Mouse (Mus musculus) hindbrain, embryonic 13.5 days (tissue): ENCODE data around the gene Usf2. TPM values are rescaled to one million over a fixed set of nuclear protein-coding genes. Genes with fewer than 3 reads are reported as not detected.

Experiments used
- ATAC-seq: fragments of 200-750 bp; cut with Nextera tagmentation; 2 replicates; pipeline ENCODE4 v1.8.0; 2017; ENCODE audit warnings: moderate TSS enrichment; ENCODE audit not compliant: low FRiP score
- H3K27ac ChIP-seq: fragments of 300-500 bp; sonication (generic); 2 replicates; pipeline ENCODE4 v1.5.1; 2015; ENCODE audit warnings: inconsistent platforms, mild to moderate bottlenecking, moderate library complexity
- H3K27me3 ChIP-seq: fragments of 300-500 bp; sonication (generic); 2 replicates; pipeline ENCODE4 v1.6.1; 2015; ENCODE audit warnings: mild to moderate bottlenecking, inconsistent platforms
- H3K36me3 ChIP-seq: fragments of 300-500 bp; sonication (generic); 2 replicates; pipeline ENCODE4 v1.6.1; 2015; ENCODE audit warnings: mild to moderate bottlenecking, inconsistent platforms
- H3K4me1 ChIP-seq: fragments of 300-500 bp; sonication (generic); replicated peaks from 2 replicates; pipeline ENCODE4 v1.6.1; 2015; ENCODE audit warnings: inconsistent platforms
- H3K4me2 ChIP-seq: fragments of 300-500 bp; sonication (generic); 2 replicates; pipeline ENCODE4 v1.6.1; 2015; ENCODE audit warnings: inconsistent platforms, mild to moderate bottlenecking, moderate library complexity
- H3K4me3 ChIP-seq: fragments of 300-500 bp; sonication (generic); 2 replicates; pipeline ENCODE4 v1.5.1; 2015; ENCODE audit warnings: mild to moderate bottlenecking, inconsistent platforms
- H3K9ac ChIP-seq: fragments of 300-500 bp; sonication (generic); 2 replicates; pipeline ENCODE4 v1.6.1; 2015; ENCODE audit warnings: mild to moderate bottlenecking, inconsistent platforms
- H3K9me3 ChIP-seq: fragments of 300-500 bp; sonication (generic); 2 replicates; pipeline ENCODE4 v1.6.1; 2016; ENCODE audit warnings: inconsistent platforms
- WGBS: fragments of 180-500 bp; shearing (Covaris S2); methylation state at CpG from one replicate; pipeline ENCODE4 v1.1.7; 2015; 5-methylcytosine and 5-hydroxymethylcytosine counted together
- polyA plus RNA-seq: library from polyadenylated mRNA; unstranded; fragments of >200 nt; fragmentation: Nextera tagmentation; extraction: Ambion mirVana; gene quantifications from 2 replicates; pipeline ENCODE4 v1.2.1, GENCODE M21; 2015

Gene Usf2
- polyA plus RNA-seq, 1 experiment from 2014 or later, result 25.9 TPM

GRCm38 (mm10) chr7:30972426-30973250 lies 16.0 kb upstream of the Usf2 start:
- Histone ChIP-seq H3K9ac (peak overlapping the region; percentile 43), H3K4me1 (peaks cover 12% of the 10 kb centered on the region), H3K36me3 (no peaks in the 10 kb centered on the region), H3K27ac (0 out of 2 replicates have a peak overlapping the region, but pooled peaks have one; percentile 23), H3K27me3 (peaks cover 29% of the 10 kb centered on the region), H3K4me2 (peak overlapping the region; percentile 56), H3K4me3 (peak overlapping the region; percentile 35), H3K9me3 (no peaks in the 10 kb centered on the region)
- no peak for ATAC-seq
- WGBS, result 4% methylated on average over 41 of the region's 41 CpGs

GRCm38 (mm10) chr7:30971901-30972300 lies 15.3 kb upstream of the Usf2 start:
- no peaks in the 10 kb centered on the region for H3K9me3 ChIP-seq
- peak overlapping the region; percentile 56; the same call in 1 of the 2 replicates for H3K4me2 ChIP-seq
- H3K4me1 ChIP-seq, result peaks cover 12% of the 10 kb centered on the region
- no peak for ATAC-seq
- no peak overlapping the region for H3K9ac ChIP-seq
- H3K36me3 ChIP-seq, result no peaks in the 10 kb centered on the region
- H3K27me3 ChIP-seq, result peaks cover 29% of the 10 kb centered on the region
- WGBS, result 92% methylated on average over 15 of the region's 15 CpGs
- no peak overlapping the region for H3K27ac ChIP-seq
- H3K4me3 ChIP-seq, result 0 out of 2 replicates have a peak overlapping the region, but pooled peaks have one; percentile 35

- H3K4me2 ChIP-seq, result no peak overlapping the region
- no peak for ATAC-seq
- H3K4me3 ChIP-seq, result no peak overlapping the region
- no peak overlapping the region for H3K9ac ChIP-seq
- no peak overlapping the region for H3K27ac ChIP-seq
- 84% methylated on average over 4 of the region's 4 CpGs for WGBS
- peaks cover 12% of the 10 kb centered on the region for H3K4me1 ChIP-seq
- H3K36me3 ChIP-seq, result no peaks in the 10 kb centered on the region
- no peaks in the 10 kb centered on the region for H3K9me3 ChIP-seq
- H3K27me3 ChIP-seq, result peaks cover 27% of the 10 kb centered on the region
Measured at GRCm38 (mm10) chr7:30969174-30969573, 12.6 kb upstream of the Usf2 start.

GRCm38 (mm10) chr7:30968611-30969010 lies 12.0 kb upstream of the Usf2 start:
- Histone ChIP-seq H3K27ac (no peak overlapping the region), H3K4me1 (peaks cover 9% of the 10 kb centered on the region), H3K36me3 (no peaks in the 10 kb centered on the region), H3K27me3 (peaks cover 21% of the 10 kb centered on the region), H3K9me3 (no peaks in the 10 kb centered on the region), H3K4me2 (no peak overlapping the region), H3K9ac (no peak overlapping the region), H3K4me3 (no peak overlapping the region)
- ATAC-seq, result no peak
- 90% methylated on average over 8 of the region's 8 CpGs for WGBS

GRCm38 (mm10) chr7:30966657-30967056 lies 10.1 kb upstream of the Usf2 start:
- no peaks in the 10 kb centered on the region for H3K9me3 ChIP-seq
- 91% methylated on average over 3 of the region's 3 CpGs for WGBS
- no peak overlapping the region for H3K27ac ChIP-seq
- H3K4me1 ChIP-seq, result 0 out of 2 replicates have a peak, but pooled peaks cover 3% of the 10 kb centered on the region
- H3K9ac ChIP-seq, result no peak overlapping the region
- ATAC-seq, result no peak
- no peak overlapping the region for H3K4me2 ChIP-seq
- H3K27me3 ChIP-seq, result peaks cover 2% of the 10 kb centered on the region; the same call in 1 of the 2 replicates
- H3K36me3 ChIP-seq, result no peaks in the 10 kb centered on the region
- H3K4me3 ChIP-seq, result no peak overlapping the region

- no peak overlapping the region for H3K4me2 ChIP-seq
- H3K36me3 ChIP-seq, result no peaks in the 10 kb centered on the region
- H3K9me3 ChIP-seq, result no peaks in the 10 kb centered on the region
- no peak overlapping the region for H3K27ac ChIP-seq
- ATAC-seq, result no peak
- H3K9ac ChIP-seq, result no peak overlapping the region
- 0 out of 2 replicates have a peak, but pooled peaks cover 3% of the 10 kb centered on the region for H3K4me1 ChIP-seq
- H3K4me3 ChIP-seq, result no peak overlapping the region
- WGBS, result 62% methylated on average over 14 of the region's 14 CpGs
- H3K27me3 ChIP-seq, result no peaks in the 10 kb centered on the region
Measured at GRCm38 (mm10) chr7:30965677-30966076, 9.1 kb upstream of the Usf2 start.

- Histone ChIP-seq H3K4me3 (no peak overlapping the region), H3K9me3 (no peaks in the 10 kb centered on the region), H3K4me1 (peaks cover 3% of the 10 kb centered on the region; the same call in 1 of the 2 replicates), H3K9ac (no peak overlapping the region), H3K27ac (no peak overlapping the region), H3K27me3 (no peaks in the 10 kb centered on the region), H3K4me2 (no peak overlapping the region), H3K36me3 (no peaks in the 10 kb centered on the region)
- ATAC-seq, result no peak
- 92% methylated on average over 7 of the region's 7 CpGs for WGBS
Measured at GRCm38 (mm10) chr7:30964366-30964765, 7.8 kb upstream of the Usf2 start.

- Histone ChIP-seq H3K4me1 (peaks cover 18% of the 10 kb centered on the region), H3K9me3 (no peaks in the 10 kb centered on the region), H3K9ac (no peak overlapping the region), H3K27ac (no peak overlapping the region), H3K4me2 (no peak overlapping the region), H3K4me3 (no peak overlapping the region), H3K36me3 (no peaks in the 10 kb centered on the region; the same call in 1 of the 2 replicates), H3K27me3 (no peaks in the 10 kb centered on the region)
- no peak for ATAC-seq
- WGBS, result 92% methylated on average over 5 of the region's 5 CpGs
Measured at GRCm38 (mm10) chr7:30962862-30963261, 6.3 kb upstream of the Usf2 start.

GRCm38 (mm10) chr7:30959786-30960349 lies 3.3 kb upstream of the Usf2 start:
- Histone ChIP-seq H3K9ac (no peak overlapping the region), H3K36me3 (peaks cover 3% of the 10 kb centered on the region), H3K4me3 (no peak overlapping the region), H3K4me2 (no peak overlapping the region), H3K4me1 (peaks cover 30% of the 10 kb centered on the region), H3K9me3 (no peaks in the 10 kb centered on the region), H3K27ac (no peak overlapping the region), H3K27me3 (no peaks in the 10 kb centered on the region)
- ATAC-seq, result no peak
- WGBS, result 84% methylated on average over 6 of the region's 6 CpGs

- H3K4me3 ChIP-seq, result no peak overlapping the region
- no peak for ATAC-seq
- peaks cover 12% of the 10 kb centered on the region for H3K36me3 ChIP-seq
- peaks cover 36% of the 10 kb centered on the region for H3K4me1 ChIP-seq
- H3K4me2 ChIP-seq, result peak overlapping the region; percentile 84
- no peak overlapping the region for H3K27ac ChIP-seq
- no peaks in the 10 kb centered on the region for H3K9me3 ChIP-seq
- over 99% methylated on average over 9 of the region's 9 CpGs for WGBS
- H3K27me3 ChIP-seq, result no peaks in the 10 kb centered on the region
- H3K9ac ChIP-seq, result no peak overlapping the region
Measured at GRCm38 (mm10) chr7:30958866-30959487, 2.4 kb upstream of the Usf2 start.

- H3K27ac ChIP-seq, result peak overlapping the region; percentile 99
- H3K4me3 ChIP-seq, result peak overlapping the region; percentile 93
- H3K4me2 ChIP-seq, result peak overlapping the region; percentile 84
- WGBS, result 71% methylated on average over 28 of the region's 28 CpGs
- no peak for ATAC-seq
- H3K9ac ChIP-seq, result peak overlapping the region; percentile 99
- no peaks in the 10 kb centered on the region for H3K27me3 ChIP-seq
- no peaks in the 10 kb centered on the region for H3K9me3 ChIP-seq
- peaks cover 36% of the 10 kb centered on the region for H3K4me1 ChIP-seq
- H3K36me3 ChIP-seq, result peaks cover 19% of the 10 kb centered on the region
Measured at GRCm38 (mm10) chr7:30958109-30958865, 1.7 kb upstream of the Usf2 start.

- peak overlapping the region; percentile 93 for H3K4me3 ChIP-seq
- no peaks in the 10 kb centered on the region for H3K27me3 ChIP-seq
- H3K9ac ChIP-seq, result peak overlapping the region; percentile 99
- H3K27ac ChIP-seq, result peak overlapping the region; percentile 99
- peaks cover 38% of the 10 kb centered on the region for H3K4me1 ChIP-seq
- peak overlapping the region; percentile 84 for H3K4me2 ChIP-seq
- H3K9me3 ChIP-seq, result no peaks in the 10 kb centered on the region
- ATAC-seq, result peak; percentile 65
- peaks cover 28% of the 10 kb centered on the region for H3K36me3 ChIP-seq
- under 1% methylated on average over 40 of the region's 43 CpGs for WGBS
Measured at GRCm38 (mm10) chr7:30957367-30957783, 772 bp upstream of the Usf2 start.
